Mouse (Mus musculus): ENCODE measurements around the gene Dgki. TPM values are rescaled to one million over a fixed set of nuclear protein-coding genes. Genes with fewer than 3 reads are reported as not detected.

The Dgki gene
- total RNA-seq, 2 experiments from 2014 or later, result 0.13 to 0.15 TPM

DNA sequence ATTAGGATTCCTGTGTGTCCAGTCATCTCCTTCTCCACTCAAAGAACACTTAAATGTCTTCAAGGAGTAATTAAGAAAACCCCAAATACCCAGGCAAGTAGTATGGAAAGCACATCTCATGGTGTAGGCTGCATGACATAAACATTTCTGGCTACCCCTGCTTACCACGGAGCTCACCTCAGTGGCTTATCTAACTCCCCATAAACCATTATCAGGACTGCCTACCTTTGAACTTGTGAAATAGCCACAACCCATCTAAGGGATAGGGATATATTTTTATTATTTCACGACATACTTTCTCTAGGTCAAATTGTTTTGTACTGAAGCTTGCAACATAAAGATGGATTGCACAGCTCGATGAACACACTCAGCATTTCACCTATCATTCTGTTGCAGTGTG is 394.0 kb downstream of the Dgki start:
- DNase-seq, result no peak

DNA sequence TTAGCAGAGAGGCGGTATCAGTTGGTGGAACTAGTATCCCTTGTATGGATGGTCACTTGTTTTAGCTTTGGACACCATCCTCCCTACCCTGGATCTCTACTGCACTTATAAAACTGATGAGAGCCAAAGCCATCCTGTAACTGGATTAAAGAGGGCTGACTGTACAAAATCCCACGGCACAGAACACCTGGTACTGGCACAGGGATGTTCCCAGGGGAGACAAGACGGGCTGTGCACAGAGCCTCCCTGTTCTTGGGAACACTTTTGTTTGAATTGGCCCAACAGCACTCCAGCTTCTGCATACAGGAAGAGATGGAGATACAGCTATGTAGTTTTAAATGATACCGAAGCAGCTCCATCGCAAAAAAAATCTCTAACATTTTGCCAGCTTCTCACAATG is 395.1 kb downstream of the Dgki start:
- DNase-seq, result no peak

DNA sequence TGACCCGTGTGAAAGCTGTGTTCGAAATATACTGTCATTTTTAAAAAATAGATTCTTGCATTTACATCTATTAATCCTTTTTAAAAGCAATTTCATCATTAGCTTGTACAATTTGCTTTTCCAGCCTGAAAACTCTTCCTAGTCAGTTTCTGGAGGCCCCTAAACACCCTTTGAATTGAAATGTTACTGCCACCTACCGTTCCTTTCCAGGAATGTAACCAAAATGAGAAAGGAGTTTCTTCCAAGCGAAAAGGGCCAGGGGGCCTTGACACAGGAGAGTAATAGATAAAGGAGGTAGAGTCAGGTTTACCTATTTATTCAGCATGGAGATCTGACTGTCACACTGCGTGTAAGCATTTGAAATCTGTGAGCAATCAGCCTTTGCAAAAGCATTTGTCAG is 396.2 kb downstream of the Dgki start:
- no peak for DNase-seq

DNA sequence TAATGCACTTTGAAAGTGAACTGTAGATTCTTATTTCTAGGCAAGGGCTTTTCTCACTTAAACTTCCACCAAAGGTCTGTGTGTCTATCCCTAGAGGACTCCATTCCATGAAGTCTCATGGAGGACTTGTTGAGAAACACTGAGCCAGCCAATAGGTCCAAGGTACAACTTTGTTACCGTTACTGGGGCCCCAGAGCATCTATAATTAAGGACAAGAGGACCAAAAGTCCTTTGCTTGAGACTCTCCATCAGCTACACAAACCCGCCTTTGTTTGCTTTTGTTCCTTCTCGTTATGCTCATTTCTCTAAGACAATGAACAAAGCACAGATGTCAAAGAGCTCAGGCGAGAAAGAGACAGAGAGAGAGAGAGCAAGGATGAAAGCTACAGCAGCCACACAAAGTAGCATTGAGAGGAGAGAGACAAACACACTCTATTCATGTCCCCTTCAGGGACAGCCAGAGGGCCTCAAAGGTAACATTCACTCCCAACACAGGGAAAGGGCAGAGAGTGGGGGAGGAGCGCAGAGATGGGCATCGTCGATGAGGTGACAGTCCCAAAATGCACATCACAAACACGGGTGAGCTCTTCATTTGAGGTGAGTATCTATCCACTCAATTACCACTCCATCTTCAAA is 396.7 kb downstream of the Dgki start:
- no peak for DNase-seq

- DNase-seq, result no peak
These were observed 400.1 kb downstream of the Dgki start for GRCm38 (mm10) chr6:36899872-36900271.

- DNase-seq, result no peak
These were observed 401.6 kb downstream of the Dgki start for GRCm38 (mm10) chr6:36898412-36898811.

GRCm38 (mm10) chr6:36897616-36898149 is 402.3 kb downstream of the Dgki start:
- DNase-seq, result no peak

- DNase-seq, result no peak
These were observed 403.3 kb downstream of the Dgki start for GRCm38 (mm10) chr6:36896656-36897055.

DNA sequence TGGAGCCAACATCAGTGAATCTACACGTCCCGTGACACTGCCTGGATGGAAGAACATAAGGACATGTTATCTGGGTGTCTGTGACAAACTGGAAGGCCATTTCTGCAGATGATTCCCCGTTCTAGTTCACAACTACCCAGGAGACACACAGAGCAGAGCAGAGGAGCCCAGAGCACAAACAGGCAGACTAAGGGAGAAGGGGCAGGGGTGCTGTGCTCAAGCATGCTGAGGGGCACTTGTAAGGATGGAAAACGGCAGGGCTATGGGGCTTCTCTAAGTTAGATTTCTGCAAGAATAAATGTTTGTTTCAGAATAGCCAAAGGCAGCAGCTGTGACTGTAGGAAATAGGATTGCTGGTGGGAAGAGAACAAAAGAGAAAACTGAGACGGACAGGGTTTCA is 408.2 kb downstream of the Dgki start:
- no peak for DNase-seq

DNA sequence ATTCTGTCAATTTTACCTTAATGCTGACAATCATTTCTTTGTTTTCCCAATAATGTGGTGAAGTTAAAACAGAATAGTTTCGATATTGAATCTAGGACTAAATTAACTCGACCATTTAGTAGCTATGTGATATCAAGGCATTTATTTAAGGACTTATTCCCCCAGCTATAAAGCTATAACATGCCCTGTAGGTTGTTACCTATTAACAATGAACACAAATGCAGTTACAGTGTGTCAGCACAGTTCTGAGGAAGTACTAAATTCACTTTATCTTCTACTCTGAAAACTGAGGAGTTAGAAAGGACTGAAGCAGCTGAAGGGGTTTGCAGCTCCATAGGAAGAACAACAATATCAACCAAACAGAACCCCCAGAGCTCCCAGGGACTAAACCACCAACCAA is 409.2 kb downstream of the Dgki start:
- no peak for DNase-seq

GRCm38 (mm10) chr6:36890296-36890695 is 409.7 kb downstream of the Dgki start:
- peak; percentile 74 for DNase-seq

GRCm38 (mm10) chr6:36881309-36881708 is 418.7 kb downstream of the Dgki start:
- DNase-seq, result no peak

- peak; percentile 25 for DNase-seq
These were observed 419.2 kb downstream of the Dgki start for GRCm38 (mm10) chr6:36880643-36881263.

DNA sequence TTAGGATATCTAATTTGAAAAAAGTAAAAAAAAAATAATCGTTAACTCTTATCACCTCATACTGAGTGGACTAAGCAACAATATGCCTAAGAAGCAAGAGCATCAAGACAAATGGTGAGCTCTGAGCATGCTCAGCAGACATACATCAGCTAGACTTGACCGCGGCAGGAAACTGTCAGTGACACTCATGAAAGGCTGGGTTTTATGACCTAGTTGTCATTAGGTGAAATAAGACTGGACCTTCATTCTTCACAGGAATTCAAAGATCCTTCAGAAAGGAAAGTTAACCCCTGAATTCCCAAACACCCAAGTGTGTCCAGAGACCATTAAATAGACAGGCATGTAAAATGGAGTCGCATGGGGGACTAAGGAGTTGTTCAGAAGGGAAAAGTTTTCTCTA is 422.6 kb downstream of the Dgki start:
- DNase-seq, result no peak

DNA sequence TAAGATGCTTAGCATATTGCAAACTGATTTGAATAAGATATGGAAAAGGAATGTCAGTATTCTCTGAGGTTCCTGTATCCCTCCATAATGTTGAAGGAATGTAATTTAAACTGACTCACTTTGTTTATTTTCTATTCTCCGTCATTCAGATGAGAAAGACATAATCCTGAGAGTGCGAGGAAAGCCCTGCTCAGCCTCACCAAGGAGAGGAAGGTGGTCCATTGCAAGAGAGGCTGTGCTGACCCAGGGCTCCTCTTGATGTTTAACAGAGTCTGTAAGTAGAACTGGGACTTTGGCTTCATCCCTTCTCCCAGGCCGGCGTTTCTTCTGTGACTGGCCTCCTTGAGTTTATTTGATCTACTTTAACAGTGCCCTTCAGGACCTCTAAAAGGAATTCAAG is 423.6 kb downstream of the Dgki start:
- DNase-seq, result no peak

- DNase-seq, result no peak
These were observed 424.1 kb downstream of the Dgki start for GRCm38 (mm10) chr6:36875926-36876325.

DNA sequence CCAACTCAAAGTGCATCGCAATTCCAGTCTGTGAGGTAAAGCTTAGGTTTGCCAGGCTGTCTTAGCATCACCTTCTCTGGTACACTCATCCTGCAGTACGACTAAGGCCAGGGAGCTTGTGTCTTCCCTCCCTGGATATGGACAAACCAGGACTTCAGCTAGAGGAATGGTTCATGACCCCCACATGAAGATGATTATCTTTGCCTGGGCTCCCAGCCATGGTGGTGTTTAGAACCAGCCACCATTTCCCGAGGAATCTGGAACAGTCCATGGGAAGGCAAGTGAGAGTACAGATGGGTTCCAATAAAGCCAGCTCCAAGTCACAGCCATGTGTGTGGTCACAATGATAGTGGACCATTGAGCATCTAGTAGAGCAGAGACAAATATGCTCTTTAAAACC is 427.1 kb downstream of the Dgki start:
- DNase-seq, result no peak

GRCm38 (mm10) chr6:36868217-36868616 is 431.8 kb downstream of the Dgki start:
- DNase-seq, result no peak

DNA sequence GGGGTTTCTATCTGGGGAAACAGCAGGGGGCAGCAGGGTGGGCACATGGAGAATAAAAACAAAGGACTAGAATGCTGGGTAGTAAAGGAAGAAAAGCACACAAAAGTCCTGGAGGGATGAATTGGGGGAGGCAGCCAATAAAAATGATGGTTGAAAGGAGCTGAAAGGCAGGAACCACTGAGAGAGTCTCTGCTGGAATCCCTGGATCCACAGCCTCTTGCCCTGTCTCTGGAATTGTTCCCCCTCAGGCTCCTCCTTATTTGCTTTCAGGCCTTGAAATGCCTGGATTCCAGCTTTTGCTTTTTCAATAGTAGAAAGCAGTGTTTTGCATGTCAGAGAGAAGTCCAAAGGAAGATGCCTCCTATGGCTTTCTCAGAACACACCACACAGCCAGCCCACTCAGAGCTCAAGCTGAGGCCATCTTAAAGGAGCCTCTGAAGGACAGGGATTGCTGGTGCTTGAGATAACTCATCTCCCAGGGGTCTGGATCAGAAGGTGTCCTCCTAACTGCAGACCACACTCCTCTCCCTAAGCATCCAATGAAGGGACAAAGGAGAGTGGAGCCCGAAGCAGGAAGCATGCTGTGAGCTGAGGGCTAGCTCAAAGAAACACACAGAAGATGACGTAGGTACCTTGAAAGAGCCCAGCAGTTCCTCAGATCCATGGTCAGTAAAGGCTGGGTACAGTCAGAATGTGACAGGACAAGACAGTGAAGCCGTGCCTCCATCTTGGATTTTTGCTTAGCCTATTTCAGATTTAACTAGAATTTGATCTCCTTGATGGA is 441.5 kb downstream of the Dgki start:
- DNase-seq, result no peak

DNA sequence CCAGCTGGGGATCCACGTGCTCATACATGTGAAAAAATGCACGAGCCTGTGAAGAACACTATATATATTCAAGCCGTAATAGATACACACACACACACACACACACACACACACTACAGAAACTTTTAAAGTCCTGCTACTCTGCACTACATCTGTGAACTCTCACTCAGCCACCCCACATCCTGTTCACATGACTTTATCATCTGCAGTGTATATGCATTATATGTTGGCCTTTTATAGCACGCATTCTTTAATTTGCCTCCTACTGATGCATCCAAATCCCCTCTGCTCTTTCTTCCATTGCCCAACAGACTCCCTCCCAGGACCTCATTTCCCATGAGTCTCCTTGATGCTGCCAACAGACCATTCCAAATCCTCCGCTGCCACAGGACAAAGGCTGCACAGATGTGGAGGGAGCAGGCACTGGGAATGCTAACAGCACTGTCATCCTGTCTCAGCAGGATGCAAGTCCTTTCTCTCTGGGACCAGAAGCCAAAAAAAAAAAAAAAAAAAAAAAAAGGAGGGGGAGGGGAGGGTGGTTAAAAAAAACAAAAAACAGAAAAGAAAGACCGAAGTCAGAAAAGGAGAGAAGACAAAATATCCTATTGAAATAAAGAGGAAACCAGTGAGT is 442.2 kb downstream of the Dgki start:
- no peak for DNase-seq

DNA sequence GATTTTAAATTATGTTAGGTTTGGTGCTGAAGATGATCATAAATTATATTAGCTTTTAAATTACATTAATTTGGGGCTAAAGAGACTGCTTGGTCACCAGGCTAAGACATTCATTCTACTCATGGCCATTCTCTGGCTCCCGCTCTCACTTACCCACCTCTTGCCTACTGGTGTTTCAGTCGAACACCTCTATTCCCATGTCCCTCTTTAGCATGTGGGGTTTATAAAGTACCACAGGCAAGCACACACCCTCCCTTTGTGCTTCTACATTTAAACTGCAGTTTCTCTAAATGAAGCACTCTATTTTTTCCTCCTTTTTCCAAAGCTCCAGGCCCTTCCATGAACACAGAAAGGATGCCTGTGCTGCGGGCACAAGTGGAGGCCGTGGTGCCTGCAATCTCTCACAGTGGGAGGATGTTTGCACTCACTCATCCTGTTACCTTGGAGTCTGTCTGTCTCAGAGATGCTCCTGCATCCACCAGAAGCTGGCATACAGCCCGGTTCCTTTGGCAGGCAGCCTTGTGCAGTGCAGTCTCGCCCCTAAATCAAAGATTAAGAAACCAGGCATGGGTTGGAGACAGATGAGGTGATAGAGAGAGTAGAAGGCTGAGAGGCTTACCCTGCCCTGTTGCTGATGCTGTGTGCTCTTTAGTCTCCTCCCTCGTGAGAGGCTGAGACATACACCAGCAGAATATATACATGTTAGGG is 449.4 kb downstream of the Dgki start:
- DNase-seq, result peak; percentile 30

DNA sequence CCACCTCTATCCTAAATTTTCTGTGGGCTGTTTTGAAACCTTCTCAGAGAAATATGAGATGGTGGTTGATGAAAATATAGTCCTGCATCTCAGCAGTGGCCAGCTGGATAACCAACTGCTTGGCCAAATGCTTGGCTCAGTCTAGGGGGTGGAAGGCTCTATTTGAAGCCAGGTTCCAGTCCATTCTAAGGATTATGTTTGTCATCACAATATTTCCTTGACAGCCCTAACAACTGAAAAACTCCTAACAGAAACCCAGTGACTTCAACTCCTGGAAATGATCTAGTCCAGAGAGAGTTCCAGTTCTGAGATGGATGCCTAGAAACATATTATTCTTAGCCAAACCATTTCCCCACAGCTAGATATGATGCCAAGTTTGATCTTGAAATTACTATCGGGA is 454.7 kb downstream of the Dgki start:
- peak; percentile 9 for DNase-seq

Data from gastrocnemius, postnatal 25 days (tissue).